Mouse (Mus musculus): ENCODE data around the gene Gm47969. TPM values are rescaled to one million over a fixed set of nuclear protein-coding genes. Genes with fewer than 3 reads are reported as not detected.

Gene Gm47969
- total RNA-seq, 2 experiments from 2014 or later = not detected

- no peak for DNase-seq (ENCODE audit: low spot score)
Observed at GRCm38 (mm10) chr1:83075526-83076189, 30.9 kb downstream of the Gm47969 start.

- no peak for DNase-seq (ENCODE audit: low spot score)
Observed at GRCm38 (mm10) chr1:83076190-83076917, 31.6 kb downstream of the Gm47969 start.

- DNase-seq (ENCODE audit: low spot score) = no peak
Observed at GRCm38 (mm10) chr1:83077016-83077415, 32.3 kb downstream of the Gm47969 start.

GRCm38 (mm10) chr1:83084790-83085189 is 40.1 kb downstream of the Gm47969 start:
- DNase-seq (ENCODE audit: low spot score) = no peak

GRCm38 (mm10) chr1:83091268-83091667 is 46.5 kb downstream of the Gm47969 start:
- DNase-seq (ENCODE audit: low spot score) = no peak

Other genes with a start within 250 kb of the Gm47969 start
- 10 to 100 TPM; 20.4 to 23.4 TPM for gene Agfg1, start 205.4 kb upstream of the Gm47969 start, total RNA-seq (2021)
- not detected for gene A030005L19Rik, start 131.6 kb upstream of the Gm47969 start, total RNA-seq (2021)
- gene A030014E15Rik, start 120.0 kb upstream of the Gm47969 start, total RNA-seq (2021) = not detected
- not detected for gene Gm6217, start 113.5 kb upstream of the Gm47969 start, total RNA-seq (2021)
- gene A030003K21Rik, start 101.5 kb upstream of the Gm47969 start, total RNA-seq (2021) = not detected
- gene Gm7544, start 88.9 kb upstream of the Gm47969 start, total RNA-seq (2021) = not detected
- gene Gm47955, start 84.6 kb upstream of the Gm47969 start, total RNA-seq (2021) = not detected
- not detected for gene Gm47959, start 44.4 kb upstream of the Gm47969 start, total RNA-seq (2021)
- not detected for gene Slc19a3, start 6.5 kb upstream of the Gm47969 start, total RNA-seq (2021)
- not detected for gene Krtap28-10, start 2.5 kb upstream of the Gm47969 start, total RNA-seq (2021)
- gene A030005K14Rik, start 14.4 kb downstream of the Gm47969 start, total RNA-seq (2021) = not detected
- gene Krtap28-13, start 16.0 kb downstream of the Gm47969 start, total RNA-seq (2021) = not detected
- gene Ccl20, start 71.8 kb downstream of the Gm47969 start, total RNA-seq (2021) = not detected
- gene Daw1, start 114.8 kb downstream of the Gm47969 start, total RNA-seq (2021) = not detected

Measured in gastrocnemius, adult 18-20 months (tissue).